Mouse (Mus musculus): Measurements from ENCODE around the gene Hk1. TPM values are rescaled to one million over a fixed set of nuclear protein-coding genes. Genes with fewer than 3 reads are reported as not detected.

Gene Hk1
- polyA plus RNA-seq, 1 experiment: 103 TPM

DNA sequence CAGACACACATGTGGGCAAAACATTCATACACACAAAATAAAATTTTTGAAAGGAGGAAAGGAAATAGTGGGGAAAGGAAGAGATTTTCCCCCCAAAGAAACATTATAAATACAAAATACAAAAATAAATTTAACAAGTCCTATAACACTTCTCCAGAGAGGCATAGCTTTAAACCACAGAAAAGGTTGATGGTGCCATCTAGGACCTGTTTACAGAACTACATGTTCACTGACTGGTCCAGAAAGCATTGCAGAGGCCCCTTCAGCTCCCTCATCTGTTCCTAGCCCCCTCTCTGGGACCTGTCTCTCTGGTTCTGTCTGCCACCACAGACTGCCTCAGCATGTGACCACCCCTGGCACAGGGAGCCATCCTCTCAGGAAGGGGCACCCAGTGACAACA, 1.2 kb upstream of the Hk1 start:
- no peak for TF ChIP-seq MYOG (IDR thresholded peaks at IDR 0.05; ENCODE audit: control insufficient read depth in 1 of 3, insufficient read depth in 1 of 3, insufficient read length in 2 of 3, low read depth in 2 of 3)
- TF ChIP-seq TCF12 (IDR thresholded peaks at IDR 0.05; ENCODE audit: insufficient read depth, poor library complexity, severe bottlenecking): no peak
- no peak for TF ChIP-seq USF1 (IDR thresholded peaks at IDR 0.05; ENCODE audit: low read depth)
- TF ChIP-seq SRF (IDR thresholded peaks at IDR 0.05; ENCODE audit: control insufficient read depth, insufficient read length, low read depth): no peak
- no peak for TF ChIP-seq POLR2A (IDR thresholded peaks at IDR 0.05; ENCODE audit: insufficient read length, low read depth)
- no peak for TF ChIP-seq POLR2AphosphoS2 (IDR thresholded peaks at IDR 0.05; ENCODE audit: insufficient read length, low read depth)
- no peak for TF ChIP-seq REST (IDR thresholded peaks at IDR 0.05; ENCODE audit: insufficient read depth, insufficient read length)
- TF ChIP-seq MYOD1 (IDR thresholded peaks at IDR 0.05; ENCODE audit: control insufficient read depth in 1 of 3, insufficient read length in 2 of 3, low read depth in 2 of 3): no peak
- TF ChIP-seq TCF3 (IDR thresholded peaks at IDR 0.05; ENCODE audit: insufficient read length, low read depth): no peak
- no peak for TF ChIP-seq MAX (IDR thresholded peaks at IDR 0.05; ENCODE audit: low read depth)
- TF ChIP-seq E2F4 (IDR thresholded peaks at IDR 0.05; ENCODE audit: insufficient read depth): no peak
- TF ChIP-seq CEBPB (IDR thresholded peaks at IDR 0.05; ENCODE audit: insufficient read depth, poor library complexity, severe bottlenecking): no peak
- Histone ChIP-seq H3K79me2 (ENCODE audit: control insufficient read depth, insufficient read depth) (no peaks in the 10 kb centered on the region), H3K36me3 (ENCODE audit: control insufficient read depth, insufficient read depth) (no peaks in the 10 kb centered on the region), H3K4me3 (no peak overlapping the region), H3K4me2 (ENCODE audit: low read depth) (no peak overlapping the region), H3ac (ENCODE audit: control insufficient read depth, insufficient read length) (no peak overlapping the region), H3K27me3 (ENCODE audit: control insufficient read depth, insufficient read depth, insufficient read length) (peaks cover 29% of the 10 kb centered on the region)

DNA sequence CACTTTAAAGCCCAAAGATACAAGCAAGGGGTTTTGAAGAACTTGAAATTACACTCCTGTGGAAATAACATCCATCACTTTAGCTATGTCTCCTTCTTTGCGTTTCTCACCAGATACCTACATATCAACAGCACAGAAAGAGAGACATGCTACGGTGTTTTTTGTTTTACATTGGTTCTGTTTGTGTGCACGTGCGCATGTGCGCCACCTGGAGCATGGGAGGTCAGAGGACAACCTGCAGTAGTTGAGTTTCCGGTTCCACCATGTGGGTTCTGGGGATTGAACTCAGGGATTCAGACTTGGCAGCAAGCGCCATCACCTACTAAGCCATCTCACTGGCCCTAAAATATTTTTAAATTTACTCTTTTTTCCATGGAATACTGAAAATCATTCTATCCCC, 20.9 kb downstream of the Hk1 start:
- no peaks in the 10 kb centered on the region for H3K36me3 ChIP-seq (ENCODE audit: control insufficient read depth, insufficient read depth)
- H3K4me3 ChIP-seq: no peak overlapping the region
- H3ac ChIP-seq (ENCODE audit: control insufficient read depth, insufficient read length): no peak overlapping the region
- TF ChIP-seq POLR2AphosphoS2 (IDR thresholded peaks at IDR 0.05; ENCODE audit: insufficient read length, low read depth): no peak
- TF ChIP-seq POLR2A (IDR thresholded peaks at IDR 0.05; ENCODE audit: insufficient read length, low read depth): no peak
- no peak for TF ChIP-seq TCF12 (IDR thresholded peaks at IDR 0.05; ENCODE audit: insufficient read depth, poor library complexity, severe bottlenecking)
- no peak for TF ChIP-seq E2F4 (IDR thresholded peaks at IDR 0.05; ENCODE audit: insufficient read depth)
- TF ChIP-seq CEBPB (IDR thresholded peaks at IDR 0.05; ENCODE audit: insufficient read depth, poor library complexity, severe bottlenecking): no peak
- no peak for TF ChIP-seq USF1 (IDR thresholded peaks at IDR 0.05; ENCODE audit: low read depth)
- TF ChIP-seq SRF (IDR thresholded peaks at IDR 0.05; ENCODE audit: control insufficient read depth, insufficient read length, low read depth): no peak
- no peak for TF ChIP-seq MYOD1 (IDR thresholded peaks at IDR 0.05; ENCODE audit: control insufficient read depth in 1 of 3, insufficient read length in 2 of 3, low read depth in 2 of 3)
- no peak for TF ChIP-seq MAX (IDR thresholded peaks at IDR 0.05; ENCODE audit: low read depth)
- no peak for TF ChIP-seq MYOG (IDR thresholded peaks at IDR 0.05; ENCODE audit: control insufficient read depth in 1 of 3, insufficient read depth in 1 of 3, insufficient read length in 2 of 3, low read depth in 2 of 3)
- TF ChIP-seq TCF3 (IDR thresholded peaks at IDR 0.05; ENCODE audit: insufficient read length, low read depth): no peak
- no peak for TF ChIP-seq REST (IDR thresholded peaks at IDR 0.05; ENCODE audit: insufficient read depth, insufficient read length)
- no peak overlapping the region for H3K4me2 ChIP-seq (ENCODE audit: low read depth)
- peaks cover 17% of the 10 kb centered on the region for H3K27me3 ChIP-seq (ENCODE audit: control insufficient read depth, insufficient read depth, insufficient read length)
- H3K79me2 ChIP-seq (ENCODE audit: control insufficient read depth, insufficient read depth): no peaks in the 10 kb centered on the region

DNA sequence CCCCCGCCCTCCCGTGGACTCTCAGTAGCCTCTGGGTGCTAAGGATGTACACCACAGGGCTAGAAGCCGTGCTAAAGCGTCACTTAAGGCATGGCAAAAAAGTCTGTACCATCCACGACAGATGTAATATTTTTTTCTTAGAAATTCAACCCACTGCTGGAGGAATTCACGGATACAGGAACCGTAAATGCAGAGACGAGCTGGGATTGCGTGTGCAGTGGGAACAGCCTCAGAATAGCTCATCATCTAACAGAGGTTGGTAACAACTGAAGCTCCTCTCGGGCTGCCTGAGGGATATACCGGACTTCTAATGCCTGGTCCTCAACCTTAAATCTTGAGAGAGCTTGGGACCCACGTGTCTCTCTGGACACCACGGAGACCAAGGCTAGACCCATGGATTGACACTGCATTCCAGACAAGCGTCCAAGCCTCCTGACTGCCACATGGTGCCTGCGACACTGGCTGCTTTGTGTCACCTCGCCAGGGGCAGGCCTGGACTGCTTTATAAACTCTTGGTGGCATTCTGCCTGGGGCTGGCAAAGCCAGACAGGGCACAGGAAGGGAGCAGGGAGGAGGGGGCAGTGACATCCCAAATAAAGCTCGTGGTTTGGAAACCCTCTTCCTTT, 23.5 kb downstream of the Hk1 start:
- Histone ChIP-seq H3K36me3 (ENCODE audit: control insufficient read depth, insufficient read depth) (no peaks in the 10 kb centered on the region), H3ac (ENCODE audit: control insufficient read depth, insufficient read length) (no peak overlapping the region), H3K27me3 (ENCODE audit: control insufficient read depth, insufficient read depth, insufficient read length) (peaks cover 6% of the 10 kb centered on the region), H3K79me2 (ENCODE audit: control insufficient read depth, insufficient read depth) (no peaks in the 10 kb centered on the region), H3K4me2 (ENCODE audit: low read depth) (no peak overlapping the region), H3K4me3 (no peak overlapping the region)
- TF ChIP-seq MYOD1 (IDR thresholded peaks at IDR 0.05; ENCODE audit: control insufficient read depth in 1 of 3, insufficient read length in 2 of 3, low read depth in 2 of 3) (no peak), TCF3 (IDR thresholded peaks at IDR 0.05; ENCODE audit: insufficient read length, low read depth) (no peak), MAX (IDR thresholded peaks at IDR 0.05; ENCODE audit: low read depth) (no peak), POLR2A (IDR thresholded peaks at IDR 0.05; ENCODE audit: insufficient read length, low read depth) (no peak), USF1 (IDR thresholded peaks at IDR 0.05; ENCODE audit: low read depth) (no peak), E2F4 (IDR thresholded peaks at IDR 0.05; ENCODE audit: insufficient read depth) (no peak)

DNA sequence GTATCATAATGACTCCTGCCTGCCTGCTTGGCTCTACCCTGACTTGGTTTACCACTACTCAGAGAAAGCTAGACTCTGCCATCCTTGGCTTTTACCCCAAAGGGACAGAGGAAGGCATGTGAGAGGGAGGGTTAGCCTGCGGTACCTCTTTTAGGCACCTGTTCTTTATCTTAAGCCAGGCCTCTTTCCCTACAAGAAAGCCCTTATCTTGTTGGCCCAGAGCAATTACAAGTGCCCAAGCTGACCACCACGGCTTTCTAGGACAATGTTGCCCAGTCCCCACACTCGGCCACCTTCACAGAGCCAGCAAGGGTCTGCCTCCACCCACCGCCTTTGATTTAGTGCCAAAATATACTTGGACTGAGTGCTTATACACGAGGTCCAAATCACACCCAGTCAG, 34.6 kb downstream of the Hk1 start:
- TF ChIP-seq USF1 (IDR thresholded peaks at IDR 0.05; ENCODE audit: low read depth): no peak
- no peak for TF ChIP-seq MAX (IDR thresholded peaks at IDR 0.05; ENCODE audit: low read depth)
- no peak for TF ChIP-seq MYOD1 (IDR thresholded peaks at IDR 0.05; ENCODE audit: control insufficient read depth in 1 of 3, insufficient read length in 2 of 3, low read depth in 2 of 3)
- TF ChIP-seq E2F4 (IDR thresholded peaks at IDR 0.05; ENCODE audit: insufficient read depth): no peak
- H3K36me3 ChIP-seq (ENCODE audit: control insufficient read depth, insufficient read depth): no peaks in the 10 kb centered on the region
- H3K4me2 ChIP-seq (ENCODE audit: low read depth): no peak overlapping the region

DNA sequence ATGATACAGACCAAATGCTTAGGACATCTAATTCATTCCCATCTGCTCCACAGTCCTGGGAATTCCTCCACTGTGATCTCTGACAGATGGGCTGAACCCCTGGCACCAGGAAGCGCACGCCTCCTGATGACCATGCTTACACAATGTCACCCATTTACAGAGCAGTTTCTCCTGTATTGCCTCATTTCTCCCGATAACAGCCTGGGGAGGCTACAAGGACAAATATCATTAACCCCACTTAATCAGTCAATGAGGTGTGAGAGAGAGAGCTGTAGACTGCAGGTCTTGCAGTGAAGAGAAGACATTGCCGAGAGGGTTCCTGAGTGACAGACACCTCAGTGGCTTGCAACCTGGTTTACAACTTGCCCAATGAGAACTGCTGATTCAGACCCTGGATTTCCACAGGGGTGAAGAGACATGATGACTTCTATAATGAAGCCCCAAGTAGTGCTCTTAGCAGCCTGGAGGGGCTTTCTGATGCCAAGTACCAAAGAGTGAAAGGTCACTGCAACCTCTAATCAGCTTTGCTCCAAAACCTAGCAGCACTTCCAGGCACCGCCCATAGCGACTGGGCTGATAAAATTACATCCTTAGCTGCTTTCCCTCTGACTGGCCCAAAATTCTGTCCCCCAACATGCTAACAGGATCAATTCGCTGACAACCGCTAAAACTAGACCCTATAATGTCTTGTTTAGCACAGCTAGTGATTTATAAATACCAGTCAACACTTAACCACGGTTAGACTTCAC, 35.5 kb downstream of the Hk1 start:
- Histone ChIP-seq H3K27me3 (ENCODE audit: control insufficient read depth, insufficient read depth, insufficient read length) (no peaks in the 10 kb centered on the region), H3K36me3 (ENCODE audit: control insufficient read depth, insufficient read depth) (no peaks in the 10 kb centered on the region), H3K4me3 (no peak overlapping the region), H3K79me2 (ENCODE audit: control insufficient read depth, insufficient read depth) (peaks cover 3% of the 10 kb centered on the region), H3ac (ENCODE audit: control insufficient read depth, insufficient read length) (no peak overlapping the region), H3K4me2 (ENCODE audit: low read depth) (no peak overlapping the region)
- TF ChIP-seq TCF12 (IDR thresholded peaks at IDR 0.05; ENCODE audit: insufficient read depth, poor library complexity, severe bottlenecking) (no peak), TCF3 (IDR thresholded peaks at IDR 0.05; ENCODE audit: insufficient read length, low read depth) (no peak), USF1 (IDR thresholded peaks at IDR 0.05; ENCODE audit: low read depth) (no peak), SRF (IDR thresholded peaks at IDR 0.05; ENCODE audit: control insufficient read depth, insufficient read length, low read depth) (no peak), MYOD1 (IDR thresholded peaks at IDR 0.05; ENCODE audit: control insufficient read depth in 1 of 3, insufficient read length in 2 of 3, low read depth in 2 of 3) (no peak)

More for the DNA sequence above, 34.6 kb downstream of the Hk1 start:
- Histone ChIP-seq H3ac (ENCODE audit: control insufficient read depth, insufficient read length) (no peak overlapping the region), H3K4me3 (no peak overlapping the region), H3K27me3 (ENCODE audit: control insufficient read depth, insufficient read depth, insufficient read length) (no peaks in the 10 kb centered on the region), H3K79me2 (ENCODE audit: control insufficient read depth, insufficient read depth) (no peaks in the 10 kb centered on the region)

Data from myocyte (in vitro differentiated cells).